Mouse (Mus musculus) E14TG2a.4 (cell line): ENCODE measurements around the gene Olfr605.
A peak's percentile ranks its signal among the peaks of the same experiment; 100 is the strongest.
"Not testable (repeated sequence)": the region's sequence is repeated elsewhere in the genome, so short reads cannot be mapped to it uniquely, and the experiment has no call there.

Experiments
- H3K27me3 ChIP-seq: 2 replicates; pipeline ENCODE4 v1.6.1; 2014; ENCODE audit warnings: low read length, control low read depth; ENCODE audit not compliant: insufficient read depth
- H3K36me3 ChIP-seq: 2 replicates; pipeline ENCODE4 v1.6.1; 2014; ENCODE audit warnings: low read length, control low read depth; ENCODE audit not compliant: insufficient read depth
- H3K4me1 ChIP-seq: replicated peaks from 2 replicates; pipeline ENCODE4 v1.6.1; 2014; ENCODE audit warnings: low read depth, low read length, control low read depth
- H3K4me3 ChIP-seq: replicated peaks from 2 replicates; pipeline ENCODE4 v1.5.1; 2014; ENCODE audit warnings: mild to moderate bottlenecking, low read length
- H3K9me3 ChIP-seq: 2 replicates; pipeline ENCODE4 v1.6.1; 2014; ENCODE audit warnings: low read length, control low read depth
- CTCF ChIP-seq: conservative IDR thresholded peaks from 2 replicates; pipeline ENCODE4 v1.5.1; 2014; ENCODE audit warnings: low read length
- NANOG ChIP-seq: IDR thresholded peaks from 2 replicates; pipeline ENCODE4 v1.6.1; 2014; ENCODE audit warnings: borderline replicate concordance, low read length, mixed read lengths
- POU5F1 ChIP-seq: IDR thresholded peaks from 2 replicates; pipeline ENCODE4 v1.6.1; 2014; ENCODE audit warnings: low read length, borderline replicate concordance

Gene Olfr605

DNA sequence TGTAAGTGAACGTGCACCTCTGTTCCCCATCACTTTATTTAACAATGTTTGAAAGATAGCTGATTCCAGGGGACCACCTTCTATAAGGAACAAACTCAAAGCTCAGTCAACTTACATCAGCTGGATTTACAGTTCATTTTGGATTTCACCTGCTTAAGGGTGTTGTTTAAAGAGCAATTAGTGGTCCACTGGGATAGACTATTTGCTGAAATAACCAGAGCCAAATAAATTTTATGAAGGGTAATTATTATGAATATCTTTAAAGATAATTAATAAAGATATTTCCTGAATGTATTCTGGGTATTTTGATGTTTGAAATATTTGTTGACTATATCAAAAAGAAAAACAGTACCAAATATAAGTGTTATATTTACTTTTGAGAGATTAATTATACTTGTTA, at the start of gene Olfr605:
TSS of gene Olfr605 (minus strand) at position 101 of the 400 bp plus-strand sequence.
- Histone ChIP-seq H3K36me3 (no peaks in the 10 kb centered on the region), H3K4me3 (no peak within 1 kb of the TSS), H3K9me3 (no peaks in the 10 kb centered on the region), H3K27me3 (no peaks in the 10 kb centered on the region), H3K4me1 (no peaks in the 10 kb centered on the region)
- TF ChIP-seq CTCF = no peak
- no peak for TF ChIP-seq POU5F1
- TF ChIP-seq NANOG = no peak

DNA sequence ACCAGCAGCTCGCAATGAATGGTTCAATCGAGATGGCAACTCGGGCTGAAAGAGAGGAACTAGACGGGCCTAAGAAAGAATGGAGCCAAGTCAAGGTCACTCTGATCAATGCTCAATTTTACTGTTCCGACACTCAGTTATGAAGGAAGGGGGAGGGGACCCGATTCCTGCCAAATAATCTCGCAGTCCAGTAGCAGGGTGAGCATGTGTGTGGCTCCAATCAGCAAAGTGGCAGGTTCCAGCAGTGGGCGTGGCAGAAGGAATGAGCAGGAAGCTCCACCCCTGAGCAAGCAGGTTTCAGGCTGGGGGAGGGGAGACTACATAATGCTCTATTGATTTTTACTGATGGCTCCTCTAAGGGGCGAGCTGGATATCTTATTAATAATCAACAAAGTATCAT, 31.9 kb upstream of the Olfr605 start:
- not testable (repeated sequence) for H3K27me3 ChIP-seq, H3K36me3 ChIP-seq, H3K4me3 ChIP-seq, H3K4me1 ChIP-seq
- H3K9me3 ChIP-seq = peaks cover 21% of the 10 kb centered on the region

DNA sequence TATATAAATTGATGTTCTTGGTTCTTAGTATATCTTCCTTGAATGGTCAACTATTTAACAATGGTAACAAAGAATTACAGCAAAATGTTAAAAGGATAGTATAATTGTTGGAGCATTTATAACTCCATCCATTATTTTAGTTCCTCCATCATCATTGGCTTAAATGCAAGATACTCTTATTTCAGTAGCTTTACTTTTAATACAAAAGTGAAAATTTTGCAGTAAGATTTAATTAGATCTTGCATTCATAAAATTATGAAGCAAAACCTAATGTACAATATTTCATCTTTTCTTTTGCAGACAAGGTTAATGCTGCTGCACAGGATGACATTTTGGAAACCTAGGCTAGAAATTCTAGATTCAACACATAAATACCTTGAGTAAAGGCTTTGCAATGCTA, 24.3 kb upstream of the Olfr605 start, which contains the start of gene Olfr608:
TSS of gene Olfr608 (plus strand) at position 301 of the 400 bp plus-strand sequence.
- Histone ChIP-seq H3K9me3 (no peaks in the 10 kb centered on the region), H3K4me3 (no peak within 1 kb of the TSS), H3K4me1 (no peaks in the 10 kb centered on the region), H3K36me3 (no peaks in the 10 kb centered on the region), H3K27me3 (no peaks in the 10 kb centered on the region)
- TF ChIP-seq CTCF = no peak
- no peak for TF ChIP-seq POU5F1
- TF ChIP-seq NANOG = no peak

DNA sequence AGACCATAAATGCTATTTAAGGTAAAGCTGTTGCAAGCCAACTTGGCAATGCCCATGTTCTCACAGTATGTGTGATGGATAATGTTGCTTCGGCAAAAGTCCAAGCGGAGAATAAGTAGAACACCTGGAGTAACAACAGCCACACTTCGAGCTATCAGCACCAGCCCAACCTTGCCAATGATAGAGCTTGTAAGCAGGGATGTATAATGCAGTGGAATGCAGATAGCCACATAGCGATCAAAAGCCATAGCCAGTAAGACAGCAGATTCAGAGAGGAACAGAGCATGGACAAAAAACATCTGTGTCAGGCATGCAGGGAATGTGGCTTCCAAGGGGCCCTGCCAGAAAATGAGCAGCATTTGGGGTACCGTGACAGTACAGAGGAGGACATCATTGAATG, 15.4 kb upstream of the Olfr605 start:
- H3K36me3 ChIP-seq = no peaks in the 10 kb centered on the region
- no peak overlapping the region for H3K4me3 ChIP-seq
- H3K9me3 ChIP-seq = no peaks in the 10 kb centered on the region
- H3K4me1 ChIP-seq = no peaks in the 10 kb centered on the region
- TF ChIP-seq POU5F1 (no peak), NANOG (no peak), CTCF (no peak)
- no peaks in the 10 kb centered on the region for H3K27me3 ChIP-seq

DNA sequence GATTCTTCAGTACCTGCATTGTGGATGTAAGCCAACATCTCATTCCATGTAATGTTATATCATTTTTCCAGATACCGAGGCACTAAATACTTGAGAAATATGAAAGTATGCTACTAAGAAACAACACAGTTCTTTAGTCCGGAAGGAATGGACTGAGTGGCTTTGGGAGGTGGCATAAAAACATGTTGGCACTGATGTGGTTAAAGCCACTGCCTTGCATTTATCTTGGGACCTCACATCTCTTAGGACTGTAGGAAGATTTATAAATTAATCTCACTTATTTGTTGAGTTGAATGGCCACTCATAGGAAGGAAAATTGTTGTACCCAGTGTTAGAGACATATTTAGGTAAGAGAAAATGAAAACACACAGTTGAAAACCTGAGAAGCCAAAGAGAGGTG, 3.5 kb upstream of the Olfr605 start, which contains the start of gene Olfr606:
TSS of gene Olfr606 (plus strand) at position 301 of the 400 bp plus-strand sequence.
- H3K27me3 ChIP-seq = no peaks in the 10 kb centered on the region
- no peaks in the 10 kb centered on the region for H3K36me3 ChIP-seq
- H3K9me3 ChIP-seq = no peaks in the 10 kb centered on the region
- no peak for TF ChIP-seq POU5F1
- no peak for TF ChIP-seq NANOG
- TF ChIP-seq CTCF = no peak
- H3K4me3 ChIP-seq = no peak within 1 kb of the TSS
- no peaks in the 10 kb centered on the region for H3K4me1 ChIP-seq

DNA sequence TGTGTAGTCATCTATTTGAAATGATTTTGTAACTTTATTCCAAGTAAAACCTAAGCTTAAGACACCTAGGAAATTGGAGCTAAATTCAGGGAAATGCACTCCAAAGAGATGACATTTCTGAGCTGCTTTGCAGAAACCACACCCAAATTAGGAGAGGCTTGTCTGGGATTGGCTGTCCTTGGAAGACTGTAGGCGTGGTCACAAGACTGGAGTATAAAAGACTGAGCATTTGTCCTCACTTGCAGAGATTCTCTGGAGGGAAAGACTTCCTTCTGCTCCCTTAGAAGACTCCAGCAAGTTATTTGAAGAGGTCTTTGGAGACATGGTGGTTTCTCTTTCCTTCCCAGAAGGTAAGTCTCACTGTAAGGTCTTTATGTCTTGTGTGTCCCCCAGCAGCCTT, 30.5 kb downstream of the Olfr605 start, which contains the start of gene Usp17lc:
TSS of gene Usp17lc (plus strand) at position 301 of the 400 bp plus-strand sequence.
- not testable (repeated sequence) for H3K4me1 ChIP-seq, H3K27me3 ChIP-seq, H3K9me3 ChIP-seq, H3K4me3 ChIP-seq, H3K36me3 ChIP-seq

DNA sequence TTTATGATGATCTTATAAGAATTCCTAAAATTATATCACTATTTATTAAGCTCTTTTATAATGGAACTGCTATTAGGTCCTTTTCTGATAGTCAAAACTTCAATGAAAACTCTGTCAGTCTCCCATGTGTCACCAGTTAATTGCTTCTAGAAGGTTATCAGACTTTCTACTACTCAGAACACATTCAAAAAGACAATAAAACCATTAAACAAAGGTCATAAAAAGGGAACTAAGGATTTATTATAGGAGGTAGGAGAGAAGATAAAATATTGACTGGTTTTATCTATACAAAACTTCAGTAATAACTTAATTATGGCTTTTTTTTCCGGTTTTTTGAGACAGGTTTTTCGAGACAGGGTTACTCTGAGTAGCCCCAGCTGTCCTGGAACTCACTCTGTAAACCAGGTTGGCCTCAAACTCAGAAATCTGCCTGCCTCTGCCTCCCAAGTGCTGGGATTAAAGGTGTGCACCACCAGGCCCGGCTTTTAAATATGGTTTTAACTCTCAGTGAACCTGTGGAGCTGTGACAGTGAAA, 38.7 kb downstream of the Olfr605 start:
- not testable (repeated sequence) for H3K4me3 ChIP-seq, H3K36me3 ChIP-seq, H3K4me1 ChIP-seq, H3K27me3 ChIP-seq
- peaks cover 16% of the 10 kb centered on the region for H3K9me3 ChIP-seq

DNA sequence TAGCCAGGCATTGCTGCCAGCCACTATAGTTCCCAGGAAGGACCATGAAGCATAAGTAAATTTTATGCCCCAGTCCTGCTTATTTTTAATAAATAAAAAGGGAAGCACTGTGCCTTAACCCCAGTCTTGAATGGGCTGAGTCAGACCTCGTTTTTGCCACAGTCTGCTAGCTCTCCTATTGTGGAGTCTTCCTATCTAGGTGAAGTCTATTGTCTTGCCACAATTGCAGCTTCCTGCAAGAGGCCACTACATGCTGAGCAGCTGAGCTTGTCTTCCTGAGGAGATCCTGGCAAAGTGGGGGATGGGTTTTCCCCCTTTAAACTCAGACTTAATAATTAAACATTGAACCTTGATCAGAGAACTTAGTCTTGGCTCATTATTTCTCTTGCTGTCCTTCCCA, 46.3 kb downstream of the Olfr605 start:
- peak; percentile 60; the same call in 1 of the 2 replicates for TF ChIP-seq NANOG
- TF ChIP-seq CTCF = no peak
- TF ChIP-seq POU5F1 = no peak
- no peaks in the 10 kb centered on the region for H3K9me3 ChIP-seq
- no peaks in the 10 kb centered on the region for H3K36me3 ChIP-seq
- H3K4me3 ChIP-seq = no peak overlapping the region
- peaks cover 28% of the 10 kb centered on the region for H3K4me1 ChIP-seq
- H3K27me3 ChIP-seq = no peaks in the 10 kb centered on the region

DNA sequence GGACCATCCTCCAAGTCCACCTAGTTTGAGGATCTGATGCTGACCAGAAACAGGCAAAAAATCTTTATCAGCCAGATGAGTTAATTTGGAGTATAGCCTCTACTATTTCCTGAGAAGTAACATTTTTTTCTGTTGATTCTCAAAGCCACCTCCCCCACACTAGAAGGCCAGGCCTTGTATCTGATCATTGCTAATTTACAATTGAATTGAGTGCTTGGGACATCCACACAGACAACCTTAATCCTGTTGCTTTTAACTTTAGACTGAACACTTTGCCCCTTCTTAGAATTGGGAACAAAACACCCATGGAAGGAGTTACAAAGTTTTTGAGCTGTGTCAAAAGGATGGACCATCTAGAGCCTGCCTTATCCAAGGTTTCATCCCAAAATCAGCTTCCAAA, 47.5 kb downstream of the Olfr605 start:
- H3K4me3 ChIP-seq = no peak overlapping the region
- peak; percentile 62; the same call in 1 of the 2 replicates for TF ChIP-seq NANOG
- no peak for TF ChIP-seq POU5F1
- TF ChIP-seq CTCF = no peak
- no peaks in the 10 kb centered on the region for H3K9me3 ChIP-seq
- peaks cover 25% of the 10 kb centered on the region for H3K4me1 ChIP-seq
- H3K27me3 ChIP-seq = no peaks in the 10 kb centered on the region
- H3K36me3 ChIP-seq = no peaks in the 10 kb centered on the region
